Mouse (Mus musculus): ENCODE measurements around the gene Duxf3.
"Not testable (repeated sequence)": the region's sequence is repeated elsewhere in the genome, so short reads cannot be mapped to it uniquely, and the experiment has no call there.

The Duxf3 gene

DNA sequence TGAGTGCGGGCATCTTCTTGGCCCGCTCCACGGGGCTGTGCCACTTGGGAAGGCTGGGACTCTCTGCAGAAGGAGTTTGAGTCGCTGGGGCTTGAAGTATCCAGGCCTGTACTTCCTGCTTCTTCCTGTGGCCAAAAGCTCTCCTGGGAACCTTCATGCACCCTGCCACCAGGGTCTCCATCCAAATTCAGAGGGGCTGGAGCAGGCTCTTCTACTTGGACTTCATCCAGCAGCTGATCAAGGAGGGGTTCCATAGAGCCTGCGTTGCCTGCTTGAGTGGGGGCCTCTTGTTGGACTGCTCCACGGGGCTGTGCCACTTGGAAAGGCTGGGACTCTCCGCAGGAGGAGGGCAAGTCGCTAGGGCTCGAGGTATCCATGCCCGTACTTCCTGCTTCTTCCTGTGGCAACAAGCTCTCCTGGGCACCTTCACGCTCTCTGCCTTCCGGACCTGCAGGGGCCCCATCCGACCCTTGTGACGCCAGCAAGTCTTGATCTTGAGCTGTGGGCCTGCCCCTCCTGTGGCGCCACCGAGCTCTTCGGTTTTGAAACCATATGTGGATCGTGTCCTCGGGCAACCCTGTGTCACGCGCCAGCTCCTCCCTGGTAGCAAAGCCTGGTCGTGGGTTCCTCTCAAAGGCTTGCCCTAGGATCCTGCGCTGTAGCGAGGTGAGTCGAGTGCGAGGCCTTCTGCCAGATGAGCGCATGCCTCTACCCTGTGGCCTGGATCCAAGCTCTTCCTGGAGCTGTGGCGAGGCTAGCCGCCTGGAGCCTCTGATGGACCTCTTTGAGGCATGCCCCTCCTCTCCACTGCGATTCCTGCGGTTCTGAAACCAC lies 8.3 kb downstream of the Duxf3 start:
- peak; percentile 69 for DNase-seq (ENCODE audit: extremely low read depth, insufficient read length, low spot score)

DNA sequence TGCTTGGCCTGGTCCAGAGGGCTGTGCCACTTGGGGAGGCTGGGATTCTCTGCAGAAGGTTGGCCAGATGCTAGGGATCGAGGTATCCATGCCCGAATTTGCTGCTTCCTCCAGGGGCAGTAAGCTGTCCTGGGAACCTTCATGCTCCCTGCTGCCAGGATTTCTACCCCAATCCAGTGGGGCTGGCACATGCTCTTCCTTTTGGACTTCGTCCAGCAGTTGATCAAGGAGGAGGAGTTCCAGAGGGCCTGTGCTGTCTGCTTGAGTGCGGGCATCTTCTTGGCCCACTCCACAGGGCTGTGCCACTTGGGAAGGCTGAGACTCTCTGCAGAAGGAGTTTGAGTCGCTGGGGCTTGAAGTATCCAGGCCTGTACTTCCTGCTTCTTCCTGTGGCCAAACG lies 9.3 kb downstream of the Duxf3 start:
- not testable (repeated sequence) for DNase-seq (ENCODE audit: extremely low read depth, insufficient read length, low spot score)

DNA sequence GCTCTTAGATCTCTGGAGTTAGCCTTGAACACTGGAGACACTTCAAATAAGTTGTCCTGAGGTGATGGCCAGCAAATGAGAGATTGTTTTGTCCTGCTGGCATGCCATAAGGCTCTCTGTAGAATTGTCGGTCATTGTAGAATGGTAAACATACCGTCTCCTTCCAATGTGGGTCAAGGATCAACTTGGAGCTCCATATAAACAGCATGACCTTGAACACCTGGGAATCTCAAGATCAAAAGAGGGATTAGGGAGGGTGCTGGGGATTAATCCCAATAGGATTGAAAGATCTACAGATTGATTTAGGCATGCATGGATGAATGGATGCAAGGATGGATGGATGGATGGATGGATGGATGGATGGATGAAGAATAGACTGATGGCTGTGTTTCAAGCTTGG lies 10.9 kb downstream of the Duxf3 start:
- DNase-seq (ENCODE audit: extremely low read depth, insufficient read length, low spot score), result not testable (repeated sequence)

DNA sequence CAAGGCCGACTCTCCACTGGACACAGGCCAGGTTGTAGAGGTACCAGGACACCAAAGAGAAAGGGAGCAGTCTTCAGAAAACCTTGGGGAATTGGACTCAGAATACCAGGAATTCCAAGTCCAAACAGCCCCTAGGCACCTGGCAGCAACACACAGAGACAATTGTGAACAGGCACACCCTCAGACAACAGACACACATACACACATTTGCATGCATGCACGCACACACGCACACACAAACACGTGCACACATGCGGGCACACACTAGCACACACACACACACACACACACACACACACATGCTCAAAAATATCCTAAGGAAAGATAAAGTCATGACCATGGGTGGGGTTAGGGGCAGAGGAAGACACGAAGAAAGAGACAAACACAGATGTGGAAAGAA lies 11.7 kb downstream of the Duxf3 start:
- DNase-seq (ENCODE audit: extremely low read depth, insufficient read length, low spot score), result no peak

DNA sequence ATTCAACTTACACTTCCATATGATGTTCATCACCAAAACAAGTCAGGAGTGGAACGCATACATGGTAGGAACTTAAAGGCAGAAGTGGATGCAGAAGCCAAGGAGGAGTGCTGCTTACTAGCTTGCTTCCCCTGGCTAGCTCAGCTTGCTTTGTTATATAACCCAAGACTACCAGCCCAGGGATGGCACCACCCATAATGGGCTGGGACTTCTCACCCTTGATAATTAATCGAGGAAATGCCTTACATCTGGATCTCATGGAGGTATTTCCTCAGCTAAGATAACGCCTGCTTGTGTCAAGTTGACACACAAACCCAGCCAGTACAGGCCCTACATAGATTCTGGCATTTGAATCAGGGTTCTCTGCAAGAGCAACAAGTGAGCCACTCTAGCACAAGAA lies 15.1 kb downstream of the Duxf3 start:
- DNase-seq (ENCODE audit: extremely low read depth, insufficient read length, low spot score), result no peak

DNA sequence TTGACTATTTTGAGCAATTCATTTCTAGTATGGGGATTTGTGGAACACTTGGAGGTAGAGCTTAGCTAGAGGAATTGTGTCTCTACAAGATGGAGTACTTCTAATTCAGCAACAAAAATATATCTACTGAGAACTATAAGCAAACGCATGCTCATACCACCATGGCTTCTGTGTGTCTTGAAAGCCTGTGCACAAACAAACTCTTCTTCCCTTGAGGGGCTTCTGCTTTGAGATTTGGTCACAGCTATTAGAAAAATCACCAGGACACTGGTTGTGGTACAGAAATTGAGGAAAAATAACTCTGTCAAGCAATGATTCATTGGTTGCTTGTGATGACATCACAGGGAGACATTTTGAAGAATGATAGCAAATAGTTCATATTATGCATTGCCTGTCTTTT lies 17.1 kb downstream of the Duxf3 start:
- DNase-seq (ENCODE audit: extremely low read depth, insufficient read length, low spot score), result no peak

DNA sequence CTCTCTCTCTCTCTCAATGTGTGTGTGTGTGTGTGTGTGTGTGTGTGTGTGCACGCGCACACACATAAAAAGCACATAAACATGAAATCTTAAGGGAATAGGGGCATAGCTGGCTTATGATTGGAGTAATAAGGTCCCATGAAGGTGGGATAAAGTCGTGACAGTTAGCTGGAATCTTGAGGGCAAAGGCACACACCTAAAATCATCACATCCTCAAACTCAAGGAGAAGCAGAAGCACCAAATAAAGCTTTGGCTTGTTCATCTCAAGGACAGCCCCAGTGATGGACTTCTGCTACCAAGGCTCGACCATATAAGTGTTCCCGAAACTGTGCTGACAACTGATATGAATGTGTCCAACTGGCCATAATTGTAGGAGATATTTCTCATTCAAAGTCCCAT lies 17.5 kb downstream of the Duxf3 start:
- DNase-seq (ENCODE audit: extremely low read depth, insufficient read length, low spot score), result no peak

DNA sequence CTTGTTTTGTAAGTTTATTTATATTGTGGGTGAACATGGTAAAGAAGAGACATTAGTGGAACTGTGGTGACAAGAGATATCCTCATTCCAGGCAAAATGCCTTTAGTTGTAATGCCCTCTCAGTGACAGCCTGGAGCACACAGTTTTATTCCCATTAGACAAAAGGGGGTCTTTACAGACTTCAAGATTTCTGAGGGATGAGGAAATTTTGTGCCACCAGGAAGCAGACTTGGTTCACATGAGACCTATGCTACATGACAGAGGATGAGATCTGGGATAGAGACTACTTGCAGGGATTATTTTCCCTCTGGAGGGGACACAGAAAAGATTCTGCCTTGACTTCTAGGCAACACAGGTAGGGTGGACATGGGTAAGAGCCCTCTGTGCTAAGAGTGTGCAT lies 18.0 kb downstream of the Duxf3 start:
- DNase-seq (ENCODE audit: extremely low read depth, insufficient read length, low spot score), result no peak

DNA sequence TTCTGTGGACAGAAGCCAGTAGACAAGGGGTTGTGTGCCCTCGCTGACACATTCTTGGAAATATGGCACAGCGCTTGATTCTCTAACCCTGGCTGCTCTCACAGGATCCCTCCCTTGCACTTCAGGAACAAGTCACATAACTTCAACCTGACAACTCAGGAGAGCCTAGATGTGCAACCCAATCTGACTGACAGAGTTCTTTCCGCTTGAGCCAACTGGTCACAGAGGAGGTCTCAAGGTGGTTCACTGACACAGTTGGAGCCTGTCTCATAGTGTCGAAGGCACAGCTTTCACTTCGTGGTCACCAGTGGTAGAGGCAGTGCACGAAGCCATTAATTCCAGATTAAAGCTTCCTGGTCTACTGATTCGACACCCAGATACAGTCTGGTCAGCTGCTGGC lies 20.2 kb downstream of the Duxf3 start:
- no peak for DNase-seq (ENCODE audit: extremely low read depth, insufficient read length, low spot score)

DNA sequence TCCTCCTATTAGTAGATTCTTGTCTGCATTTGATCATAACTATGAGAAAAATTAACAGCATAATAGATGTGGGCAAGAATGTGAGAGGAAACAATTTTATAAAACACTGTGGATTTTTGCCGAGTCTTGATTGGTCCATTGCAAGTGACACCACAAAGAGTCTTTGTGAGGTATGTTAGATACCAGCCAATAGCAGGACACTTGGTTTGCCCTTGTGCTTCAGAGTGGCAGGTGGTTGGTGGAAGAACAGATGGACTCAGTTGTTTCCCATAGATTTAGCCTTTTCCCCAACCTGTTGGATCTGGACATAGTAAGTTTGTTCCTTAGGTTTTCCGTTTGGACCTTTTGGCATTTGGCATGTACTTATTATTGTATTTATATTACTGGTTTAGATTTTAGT lies 21.3 kb downstream of the Duxf3 start:
- DNase-seq (ENCODE audit: extremely low read depth, insufficient read length, low spot score), result no peak

DNA sequence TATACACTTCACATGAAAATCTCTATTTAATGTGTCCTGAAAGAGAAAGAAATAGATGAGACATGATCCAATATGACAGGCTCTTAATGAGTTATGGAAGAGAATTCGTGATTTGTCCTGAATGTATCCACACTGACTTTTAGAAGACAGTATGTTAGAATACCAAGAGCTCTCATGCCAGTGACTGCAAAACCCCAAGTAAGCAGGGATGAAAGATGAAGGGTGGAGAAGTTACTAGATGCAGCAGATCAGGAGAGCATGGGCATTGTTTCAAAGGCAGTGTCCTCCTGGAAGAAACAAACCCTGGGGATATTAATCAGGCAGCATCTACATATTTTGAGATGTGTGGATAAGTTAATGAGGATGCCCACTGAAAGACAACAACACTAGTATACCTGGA lies 22.0 kb downstream of the Duxf3 start:
- no peak for DNase-seq (ENCODE audit: extremely low read depth, insufficient read length, low spot score)

DNA sequence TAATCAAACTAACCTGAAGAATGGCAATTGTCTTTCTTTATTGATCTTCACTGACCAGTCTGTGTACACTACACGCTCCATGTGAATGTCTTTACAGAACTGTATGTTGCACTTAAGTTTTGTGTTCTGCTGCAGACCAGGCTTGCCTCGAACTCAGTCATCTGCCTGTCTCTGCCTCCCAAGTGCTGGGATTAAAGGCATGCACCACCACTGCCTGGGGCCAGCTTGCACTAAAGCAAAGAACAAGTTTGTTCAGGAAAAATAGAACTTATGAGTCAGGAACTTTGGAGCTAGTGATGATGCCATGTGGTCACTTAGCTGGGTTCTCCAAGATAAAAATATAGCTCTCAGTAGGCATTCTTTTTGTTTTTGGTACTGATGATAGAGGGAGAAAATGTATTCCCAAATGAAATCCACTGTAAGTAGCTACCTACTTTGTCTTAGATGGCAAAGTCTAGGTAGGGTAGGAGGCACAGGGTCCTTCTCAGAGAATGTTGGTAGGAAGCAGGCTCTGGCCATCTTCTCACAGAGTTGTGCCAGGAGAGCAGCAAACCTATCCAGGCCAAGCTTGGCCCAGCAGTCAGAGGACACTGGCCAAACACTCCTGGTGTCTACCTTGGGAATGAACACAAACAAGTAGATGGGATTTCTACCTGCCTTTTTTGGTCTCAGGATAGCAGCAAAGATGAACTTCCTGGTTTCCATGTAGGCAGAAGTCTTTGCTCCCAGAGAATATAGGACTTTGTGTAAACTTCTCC lies 22.6 kb downstream of the Duxf3 start:
- no peak for DNase-seq (ENCODE audit: extremely low read depth, insufficient read length, low spot score)

DNA sequence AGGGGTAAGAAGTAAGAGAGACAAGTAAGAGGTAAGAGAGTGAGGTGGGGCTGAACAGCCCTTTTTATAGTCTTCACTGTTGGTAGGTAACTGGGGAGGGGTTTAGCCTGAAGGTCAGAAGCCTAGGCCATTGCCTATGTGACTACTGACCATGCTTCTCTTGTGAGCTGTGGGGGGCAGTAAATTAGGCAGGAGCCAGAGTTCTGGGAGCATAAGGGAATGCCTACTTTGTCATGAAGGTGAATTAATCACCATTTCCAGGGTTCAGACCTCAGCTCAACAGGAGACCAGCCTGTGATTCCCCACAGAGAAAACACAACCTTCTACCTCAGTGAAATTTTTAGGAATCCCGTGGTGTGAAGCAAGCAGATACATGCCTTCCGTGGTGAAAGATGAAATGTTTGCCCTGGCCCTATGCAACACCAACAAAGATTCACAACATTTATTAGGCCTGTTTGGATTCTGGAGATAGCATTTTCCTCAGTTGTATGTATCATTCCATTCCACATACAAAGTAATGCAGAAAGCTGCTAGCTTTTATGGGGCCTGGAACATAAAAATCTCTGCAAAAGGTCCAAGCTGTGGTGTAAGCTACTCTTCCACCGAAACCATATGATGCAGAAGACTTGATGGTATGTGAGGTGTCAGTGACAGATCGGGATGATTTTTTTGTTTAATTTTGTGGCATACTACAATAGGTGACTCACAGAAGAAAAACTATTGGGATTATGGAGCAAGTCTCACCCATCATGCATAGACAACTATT lies 25.7 kb downstream of the Duxf3 start:
- no peak for DNase-seq (ENCODE audit: extremely low read depth, insufficient read length, low spot score)

DNA sequence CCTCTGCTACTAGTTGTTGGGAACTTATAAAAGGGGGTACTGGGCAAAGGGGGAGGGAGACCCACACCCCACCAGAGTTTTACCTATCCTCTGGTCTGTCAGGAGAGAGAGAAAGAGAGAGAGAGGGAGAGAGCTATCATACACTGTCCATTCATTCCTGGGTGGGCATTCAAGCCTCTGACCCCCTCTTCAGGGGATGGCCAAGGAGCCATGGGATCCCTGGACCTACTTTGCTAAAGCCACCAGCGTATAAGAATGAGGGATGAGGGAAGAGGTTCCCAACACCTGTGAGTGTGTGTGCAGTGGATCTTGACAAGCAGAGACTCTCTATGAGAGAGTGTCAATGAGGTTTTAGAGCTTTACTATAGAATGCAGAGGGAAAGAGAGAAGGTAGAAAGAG lies 26.5 kb downstream of the Duxf3 start:
- no peak for DNase-seq (ENCODE audit: extremely low read depth, insufficient read length, low spot score)
